Mouse (Mus musculus): ENCODE results near the gene Gm49333. TPM values are rescaled to one million over a fixed set of nuclear protein-coding genes. Genes with fewer than 3 reads are reported as not detected.

Gm49333 gene
- polyA plus RNA-seq, 1 experiment from 2014 or later, result not detected

DNA sequence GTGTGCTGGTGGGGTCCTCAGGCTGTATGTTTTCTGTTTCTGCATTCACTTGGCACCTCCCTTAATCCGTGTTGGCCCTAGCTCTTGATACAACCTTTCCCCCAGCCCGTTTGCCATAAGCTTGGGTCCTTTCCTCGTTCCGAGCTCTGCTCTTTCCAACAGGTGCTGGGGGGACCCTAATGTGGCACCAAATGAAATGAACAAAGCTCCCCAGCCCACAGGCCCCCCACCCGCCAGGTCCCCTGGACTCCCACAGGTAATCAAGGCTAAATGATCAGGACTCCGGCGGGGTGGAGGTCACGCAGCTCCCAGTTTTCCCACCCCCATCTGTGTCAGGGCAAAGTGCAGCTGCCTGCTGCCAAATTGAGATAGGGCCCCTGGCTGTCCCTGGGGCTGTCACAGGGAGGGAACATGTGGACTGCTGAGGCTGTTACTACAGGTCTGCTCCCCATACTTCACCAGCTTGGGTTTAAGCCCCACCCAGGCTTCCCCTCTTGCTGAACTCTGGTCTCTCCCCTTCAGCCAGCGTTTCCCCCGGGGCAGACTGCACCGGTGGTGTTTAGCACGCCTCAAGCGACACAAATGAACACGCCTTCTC is 62.4 kb downstream of the Gm49333 start:
- no peaks in the 10 kb centered on the region for H3K27me3 ChIP-seq (ENCODE audit: control insufficient read depth, insufficient read depth, low read length)
- DNase-seq (ENCODE audit: low spot score) (no peak), ATAC-seq (ENCODE audit: low FRiP score) (no peak)
- peaks cover 18% of the 10 kb centered on the region for H3K4me1 ChIP-seq (replicated peaks; ENCODE audit: control insufficient read depth, insufficient read depth, low read length)
- H3K4me2 ChIP-seq (replicated peaks), result peak overlapping the region; percentile 97
- 11% methylated on average over 14 of the region's 14 CpGs for WGBS
- H3K27ac ChIP-seq, result peak overlapping the region; percentile 86; the same call in 1 of the 2 replicates
- H3K9me3 ChIP-seq (ENCODE audit: control insufficient read depth, low read length), result no peaks in the 10 kb centered on the region
- peak overlapping the region; percentile 98 for H3K4me3 ChIP-seq (replicated peaks; ENCODE audit: low read length)
- H3K9ac ChIP-seq, result peak overlapping the region; percentile 95
- H3K36me3 ChIP-seq (replicated peaks; ENCODE audit: control insufficient read depth, insufficient read depth), result peaks cover 42% of the 10 kb centered on the region

DNA sequence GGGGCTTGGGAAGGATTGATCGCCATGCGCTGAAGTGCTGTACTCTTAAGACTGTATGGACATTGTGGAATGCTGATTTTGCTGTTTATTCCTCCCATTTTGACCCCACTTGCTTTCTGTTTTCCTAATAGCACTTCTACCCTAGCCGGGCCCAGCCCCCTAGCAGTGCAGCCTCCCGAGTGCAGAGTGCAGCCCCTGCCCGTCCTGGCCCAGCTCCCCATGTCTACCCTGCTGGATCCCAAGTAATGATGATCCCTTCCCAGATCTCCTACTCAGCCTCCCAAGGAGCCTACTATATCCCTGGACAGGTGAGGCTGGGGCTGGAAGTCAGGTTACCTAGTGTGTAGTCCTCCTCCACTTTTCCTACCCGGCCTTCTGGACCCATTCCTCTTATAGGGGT is 63.8 kb downstream of the Gm49333 start:
- peaks cover 56% of the 10 kb centered on the region for H3K36me3 ChIP-seq (replicated peaks; ENCODE audit: control insufficient read depth, insufficient read depth)
- ATAC-seq (ENCODE audit: low FRiP score) (no peak), DNase-seq (ENCODE audit: low spot score) (no peak)
- H3K4me1 ChIP-seq (replicated peaks; ENCODE audit: control insufficient read depth, insufficient read depth, low read length), result peaks cover 18% of the 10 kb centered on the region
- H3K9ac ChIP-seq, result no peak overlapping the region
- H3K4me2 ChIP-seq (replicated peaks), result no peak overlapping the region
- no peaks in the 10 kb centered on the region for H3K27me3 ChIP-seq (ENCODE audit: control insufficient read depth, insufficient read depth, low read length)
- H3K27ac ChIP-seq, result no peak overlapping the region
- WGBS, result 95% methylated on average over 6 of the region's 6 CpGs
- H3K9me3 ChIP-seq (ENCODE audit: control insufficient read depth, low read length), result no peaks in the 10 kb centered on the region
- no peak overlapping the region for H3K4me3 ChIP-seq (replicated peaks; ENCODE audit: low read length)

DNA sequence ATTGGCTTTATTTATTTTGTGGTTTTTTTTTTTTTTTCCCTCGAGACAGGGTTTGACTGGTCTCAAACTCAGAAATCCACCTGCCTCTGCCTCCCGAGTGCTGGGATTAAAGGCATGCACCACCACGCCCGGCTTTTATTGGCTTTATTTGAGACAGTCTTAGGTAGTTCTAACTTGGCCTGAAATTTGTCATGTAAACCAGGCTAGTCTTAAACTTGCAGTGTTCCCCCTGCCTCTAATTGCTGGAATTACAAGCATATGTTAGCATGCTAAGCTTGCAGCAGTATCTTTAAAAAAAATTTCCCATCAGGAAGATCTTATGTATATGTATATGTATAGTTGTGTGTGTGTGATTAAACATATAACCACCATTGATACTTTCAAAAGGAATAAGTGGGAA is 65.3 kb downstream of the Gm49333 start:
- Histone ChIP-seq H3K27me3 (ENCODE audit: control insufficient read depth, insufficient read depth, low read length) (no peaks in the 10 kb centered on the region), H3K4me2 (replicated peaks) (no peak overlapping the region), H3K36me3 (replicated peaks; ENCODE audit: control insufficient read depth, insufficient read depth) (peaks cover 70% of the 10 kb centered on the region), H3K27ac (no peak overlapping the region), H3K4me3 (replicated peaks; ENCODE audit: low read length) (no peak overlapping the region), H3K9me3 (ENCODE audit: control insufficient read depth, low read length) (no peaks in the 10 kb centered on the region), H3K4me1 (replicated peaks; ENCODE audit: control insufficient read depth, insufficient read depth, low read length) (peaks cover 18% of the 10 kb centered on the region), H3K9ac (no peak overlapping the region)
- WGBS, result 86% methylated on average over 4 of the region's 4 CpGs
- no peak for DNase-seq (ENCODE audit: low spot score)
- ATAC-seq (ENCODE audit: low FRiP score), result no peak

DNA sequence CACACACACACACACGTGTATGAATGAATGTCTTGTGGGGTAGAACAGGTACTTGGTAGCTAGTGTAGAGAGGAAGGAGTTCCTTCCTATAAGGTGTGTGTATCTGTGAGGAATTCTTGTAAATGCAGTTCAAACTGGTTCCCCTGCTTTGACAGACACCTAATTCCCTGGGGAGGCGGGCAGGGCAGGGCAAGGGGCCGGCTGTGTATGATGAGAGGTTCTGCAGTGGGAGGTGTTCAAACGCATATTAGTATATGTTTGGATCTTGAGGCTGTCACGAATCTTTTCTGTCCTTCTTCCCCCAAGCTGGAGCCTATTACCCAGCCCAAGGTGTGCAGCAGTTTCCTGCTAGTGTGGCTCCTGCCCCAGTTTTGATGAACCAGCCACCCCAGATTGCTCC is 66.0 kb downstream of the Gm49333 start:
- ATAC-seq (ENCODE audit: low FRiP score), result no peak
- Histone ChIP-seq H3K4me2 (replicated peaks) (no peak overlapping the region), H3K4me3 (replicated peaks; ENCODE audit: low read length) (no peak overlapping the region), H3K4me1 (replicated peaks; ENCODE audit: control insufficient read depth, insufficient read depth, low read length) (peaks cover 15% of the 10 kb centered on the region), H3K27me3 (ENCODE audit: control insufficient read depth, insufficient read depth, low read length) (no peaks in the 10 kb centered on the region), H3K9me3 (ENCODE audit: control insufficient read depth, low read length) (no peaks in the 10 kb centered on the region), H3K36me3 (replicated peaks; ENCODE audit: control insufficient read depth, insufficient read depth) (peaks cover 77% of the 10 kb centered on the region), H3K9ac (no peak overlapping the region), H3K27ac (no peak overlapping the region)
- no peak for DNase-seq (ENCODE audit: low spot score)
- 86% methylated on average over 5 of the region's 5 CpGs for WGBS

GRCm38 (mm10) chr16:20677974-20678675 is 66.7 kb downstream of the Gm49333 start:
- 68% methylated on average over 10 of the region's 10 CpGs for WGBS
- no peak overlapping the region for H3K9ac ChIP-seq
- no peaks in the 10 kb centered on the region for H3K9me3 ChIP-seq (ENCODE audit: control insufficient read depth, low read length)
- peaks cover 85% of the 10 kb centered on the region for H3K36me3 ChIP-seq (replicated peaks; ENCODE audit: control insufficient read depth, insufficient read depth)
- H3K4me2 ChIP-seq (replicated peaks), result no peak overlapping the region
- no peak overlapping the region for H3K4me3 ChIP-seq (replicated peaks; ENCODE audit: low read length)
- H3K27ac ChIP-seq, result no peak overlapping the region
- ATAC-seq (ENCODE audit: low FRiP score), result no peak
- no peaks in the 10 kb centered on the region for H3K27me3 ChIP-seq (ENCODE audit: control insufficient read depth, insufficient read depth, low read length)
- no peak for DNase-seq (ENCODE audit: low spot score)
- peaks cover 15% of the 10 kb centered on the region for H3K4me1 ChIP-seq (replicated peaks; ENCODE audit: control insufficient read depth, insufficient read depth, low read length)

DNA sequence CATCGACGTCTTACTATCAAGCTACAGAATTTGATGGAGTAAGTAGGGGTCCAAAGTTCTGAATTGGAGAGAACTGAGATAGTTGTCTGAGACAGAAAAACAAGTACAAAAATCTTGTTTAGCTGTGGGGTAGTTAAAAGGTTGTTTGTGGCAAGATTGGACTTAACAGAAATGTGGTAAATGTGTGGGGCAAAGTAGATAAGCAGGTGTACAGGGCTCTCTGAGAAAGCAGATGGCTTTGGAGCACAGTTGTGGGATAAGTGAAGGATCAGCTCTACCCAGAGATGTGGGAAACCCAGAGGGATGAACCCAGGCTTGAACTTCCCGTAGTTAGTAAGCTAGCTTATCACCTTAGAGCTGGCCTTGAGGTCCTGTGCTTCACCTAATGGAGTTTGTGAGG is 79.4 kb downstream of the Gm49333 start:
- Histone ChIP-seq H3K36me3 (replicated peaks; ENCODE audit: control insufficient read depth, insufficient read depth) (peaks cover 69% of the 10 kb centered on the region), H3K27me3 (ENCODE audit: control insufficient read depth, insufficient read depth, low read length) (no peaks in the 10 kb centered on the region), H3K27ac (no peak overlapping the region), H3K4me3 (replicated peaks; ENCODE audit: low read length) (no peak overlapping the region), H3K9ac (no peak overlapping the region), H3K9me3 (ENCODE audit: control insufficient read depth, low read length) (no peaks in the 10 kb centered on the region), H3K4me2 (replicated peaks) (no peak overlapping the region), H3K4me1 (replicated peaks; ENCODE audit: control insufficient read depth, insufficient read depth, low read length) (peaks cover 25% of the 10 kb centered on the region)
- WGBS, result 92% methylated on average over 3 of the region's 3 CpGs
- DNase-seq (ENCODE audit: low spot score) (no peak), ATAC-seq (ENCODE audit: low FRiP score) (no peak)

DNA sequence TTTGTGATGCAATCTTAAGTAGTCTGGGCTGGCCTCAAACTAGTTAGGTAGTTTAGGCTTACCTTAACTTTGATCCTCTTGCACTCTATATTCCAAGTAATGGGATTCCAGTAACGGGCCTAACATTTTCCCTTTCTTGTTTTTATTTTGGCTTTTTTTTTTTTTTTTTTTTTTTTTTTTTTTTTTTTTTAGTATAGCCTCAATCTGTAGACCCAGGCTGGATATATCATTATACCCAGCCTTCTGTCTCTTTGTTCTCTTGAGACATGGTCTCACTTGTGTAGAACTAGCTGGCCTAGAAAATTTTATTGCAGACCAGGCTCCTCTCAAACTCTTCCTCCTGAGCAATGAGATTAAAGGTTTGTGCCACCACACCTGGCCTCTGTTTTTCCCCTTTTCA is 80.2 kb downstream of the Gm49333 start:
- no peak overlapping the region for H3K27ac ChIP-seq
- peaks cover 61% of the 10 kb centered on the region for H3K36me3 ChIP-seq (replicated peaks; ENCODE audit: control insufficient read depth, insufficient read depth)

DNA sequence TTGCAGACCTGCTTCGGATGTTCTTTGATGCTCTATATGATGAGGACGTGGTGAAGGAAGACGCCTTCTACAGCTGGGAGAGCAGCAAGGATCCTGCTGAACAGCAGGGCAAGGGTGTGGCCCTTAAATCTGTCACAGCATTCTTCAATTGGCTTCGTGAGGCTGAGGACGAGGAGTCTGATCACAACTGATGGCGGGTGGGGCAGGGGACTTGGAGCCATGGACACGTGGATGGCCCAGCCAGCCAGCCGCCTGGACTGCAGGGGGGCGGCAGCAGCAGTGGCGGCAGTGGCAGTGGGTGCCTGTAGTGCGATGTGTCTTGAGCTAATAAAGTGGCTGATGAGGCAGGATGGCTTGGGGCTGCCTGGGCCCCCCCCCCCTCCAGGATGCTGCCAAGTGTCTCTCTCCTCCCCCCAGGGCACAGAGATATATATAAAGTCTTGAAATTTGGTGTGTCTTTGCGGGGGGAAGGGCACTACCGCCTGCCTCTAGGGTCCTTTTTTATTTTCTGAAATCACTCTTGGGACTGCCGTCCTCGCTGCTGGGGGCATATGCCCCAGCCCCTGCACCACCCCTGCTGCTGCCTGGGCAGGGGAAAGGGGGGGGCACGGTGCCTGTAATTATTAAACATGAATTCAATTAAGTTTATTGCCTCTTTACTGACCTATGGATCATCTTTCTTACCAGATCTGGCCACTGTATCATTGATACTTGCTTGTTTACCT is 81.0 kb downstream of the Gm49333 start:
- ATAC-seq (ENCODE audit: low FRiP score), result no peak; the same call in 1 of the 2 replicates
- 38% methylated on average over 16 of the region's 16 CpGs for WGBS
- H3K9ac ChIP-seq, result peak overlapping the region; percentile 79; the same call in 1 of the 2 replicates
- H3K27ac ChIP-seq, result peak overlapping the region; percentile 97
- peaks cover 53% of the 10 kb centered on the region for H3K36me3 ChIP-seq (replicated peaks; ENCODE audit: control insufficient read depth, insufficient read depth)
- no peak for DNase-seq (ENCODE audit: low spot score)
- no peaks in the 10 kb centered on the region for H3K27me3 ChIP-seq (ENCODE audit: control insufficient read depth, insufficient read depth, low read length)
- peaks cover 38% of the 10 kb centered on the region for H3K4me1 ChIP-seq (replicated peaks; ENCODE audit: control insufficient read depth, insufficient read depth, low read length)
- no peaks in the 10 kb centered on the region for H3K9me3 ChIP-seq (ENCODE audit: control insufficient read depth, low read length)
- H3K4me2 ChIP-seq (replicated peaks), result peak overlapping the region; percentile 79; the same call in 1 of the 2 replicates
- peak overlapping the region; percentile 63 for H3K4me3 ChIP-seq (replicated peaks; ENCODE audit: low read length)

More for the DNA sequence above, 80.2 kb downstream of the Gm49333 start:
- ATAC-seq (ENCODE audit: low FRiP score), result no peak
- H3K9ac ChIP-seq, result no peak overlapping the region
- peaks cover 33% of the 10 kb centered on the region for H3K4me1 ChIP-seq (replicated peaks; ENCODE audit: control insufficient read depth, insufficient read depth, low read length)
- WGBS, result 82% methylated on average over 1 of the region's 1 CpGs
- no peak overlapping the region for H3K4me3 ChIP-seq (replicated peaks; ENCODE audit: low read length)
- H3K4me2 ChIP-seq (replicated peaks), result no peak overlapping the region
- no peaks in the 10 kb centered on the region for H3K9me3 ChIP-seq (ENCODE audit: control insufficient read depth, low read length)
- no peak for DNase-seq (ENCODE audit: low spot score)
- no peaks in the 10 kb centered on the region for H3K27me3 ChIP-seq (ENCODE audit: control insufficient read depth, insufficient read depth, low read length)

DNA sequence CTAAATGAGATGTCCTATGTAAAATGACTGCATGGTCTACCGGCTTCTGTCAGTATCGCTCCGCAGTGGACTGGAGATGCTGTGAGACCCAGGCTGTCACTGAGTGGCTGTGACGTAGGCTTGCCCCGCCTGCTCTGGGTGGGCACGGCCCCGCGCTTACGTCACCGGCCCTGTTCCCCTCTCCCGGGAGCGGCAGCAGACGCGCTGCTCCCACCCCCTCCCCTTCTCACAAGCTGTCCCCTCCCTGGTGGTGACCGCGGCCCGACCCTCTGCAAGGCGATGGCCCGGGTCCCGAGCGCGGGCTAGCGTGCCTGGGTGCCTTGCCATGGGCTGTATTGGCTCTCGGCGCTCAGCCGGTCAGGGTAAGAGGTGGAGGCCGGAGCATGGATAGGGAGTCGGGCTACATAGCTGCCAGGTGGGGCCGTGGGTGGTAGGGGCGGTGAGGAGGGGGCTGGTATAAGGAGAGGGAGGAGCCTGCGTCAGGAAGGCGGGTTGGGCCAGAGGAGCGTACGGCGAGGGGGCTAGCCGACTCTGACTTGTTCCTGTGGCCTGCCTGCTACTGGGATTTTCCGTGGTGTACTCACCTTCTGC is 81.8 kb downstream of the Gm49333 start, which contains the start of gene Fam131a:
Gene Fam131a, plus strand, starts transcription at position 131 of the 591 bp plus-strand sequence.
- Histone ChIP-seq H3K27me3 (ENCODE audit: control insufficient read depth, insufficient read depth, low read length) (no peaks in the 10 kb centered on the region), H3K4me2 (replicated peaks) (peak within 1 kb of the TSS; percentile 79), H3K9ac (peak within 1 kb of the TSS; percentile 79), H3K36me3 (replicated peaks; ENCODE audit: control insufficient read depth, insufficient read depth) (peaks cover 45% of the 10 kb centered on the region), H3K4me3 (replicated peaks; ENCODE audit: low read length) (peak within 1 kb of the TSS; percentile 63), H3K27ac (peak within 1 kb of the TSS; percentile 97), H3K4me1 (replicated peaks; ENCODE audit: control insufficient read depth, insufficient read depth, low read length) (peaks cover 40% of the 10 kb centered on the region), H3K9me3 (ENCODE audit: control insufficient read depth, low read length) (no peaks in the 10 kb centered on the region)
- DNase-seq (ENCODE audit: low spot score) (peak; percentile 95), ATAC-seq (ENCODE audit: low FRiP score) (peak; percentile 95)
- under 1% methylated on average over 36 of the region's 37 CpGs for WGBS

Data from hindbrain, embryonic 14.5 days (tissue).